Mouse (Mus musculus) C2C12 (cell line): ENCODE data around the gene Ankrd24.

Source experiments
- MYOG ChIP-seq: IDR thresholded peaks from one replicate; pipeline ENCODE4 v1.6.1; 2011; ENCODE audit not compliant: control insufficient read depth, insufficient read length; ENCODE audit errors: extremely low read depth
- USF1 ChIP-seq: IDR thresholded peaks from one replicate; pipeline ENCODE4 v1.6.1; 2011; ENCODE audit warnings: low read depth, mild to moderate bottlenecking, control low read depth, moderate library complexity

DNA sequence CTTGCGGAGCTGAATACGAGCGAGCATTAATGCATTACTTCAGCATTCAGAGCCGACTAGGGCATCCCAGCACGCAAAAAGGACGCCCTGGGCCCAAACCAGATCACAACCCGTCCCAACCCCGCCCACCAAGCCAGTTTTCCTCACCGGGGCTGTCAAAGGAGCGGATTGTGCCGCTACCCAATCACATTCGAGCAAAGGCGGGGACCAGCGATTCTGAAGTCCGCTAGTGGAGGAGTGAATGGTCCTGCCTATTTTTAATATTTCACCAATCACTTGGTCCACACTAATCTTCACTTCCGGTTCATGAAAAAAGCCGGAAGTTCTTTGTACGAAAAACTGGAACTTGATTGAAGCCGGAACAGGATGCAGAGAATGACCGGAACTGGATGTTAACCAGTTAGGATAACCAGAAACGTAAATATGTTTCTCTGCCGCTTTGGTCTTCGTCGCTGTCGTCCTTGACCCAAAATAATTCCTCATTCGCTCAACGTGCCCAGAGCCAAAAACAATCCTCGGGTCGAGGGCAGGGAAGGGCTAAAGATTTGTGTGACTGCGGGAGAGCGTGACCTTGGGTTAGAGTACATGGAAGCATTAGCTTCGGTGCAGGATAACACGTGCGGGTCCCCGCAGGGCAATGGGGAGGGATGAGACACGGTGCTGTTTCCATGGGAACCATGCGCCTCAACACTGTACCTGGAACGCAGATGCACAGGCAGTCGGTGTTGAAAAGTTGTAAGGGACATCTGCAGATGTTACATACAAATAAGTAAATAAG, 22.2 kb upstream of the Ankrd24 start, which contains the start of gene BC025920:
- no peak for TF ChIP-seq MYOG
- peak; percentile 13 for TF ChIP-seq USF1
